Mouse (Mus musculus) layer of hippocampus, adult 11-12 months (tissue): Measurements from ENCODE around the gene Alox5ap.

Source experiments
- DNase-seq: peaks from one replicate; pipeline ENCODE4 v3.0.0; 2022; ENCODE audit warnings: low spot score

The Alox5ap gene

GRCm38 (mm10) chr5:149264405-149264804 lies at the start of gene Alox5ap:
Gene Alox5ap (plus strand): TSS chr5:149264767.
- DNase-seq = no peak

DNA sequence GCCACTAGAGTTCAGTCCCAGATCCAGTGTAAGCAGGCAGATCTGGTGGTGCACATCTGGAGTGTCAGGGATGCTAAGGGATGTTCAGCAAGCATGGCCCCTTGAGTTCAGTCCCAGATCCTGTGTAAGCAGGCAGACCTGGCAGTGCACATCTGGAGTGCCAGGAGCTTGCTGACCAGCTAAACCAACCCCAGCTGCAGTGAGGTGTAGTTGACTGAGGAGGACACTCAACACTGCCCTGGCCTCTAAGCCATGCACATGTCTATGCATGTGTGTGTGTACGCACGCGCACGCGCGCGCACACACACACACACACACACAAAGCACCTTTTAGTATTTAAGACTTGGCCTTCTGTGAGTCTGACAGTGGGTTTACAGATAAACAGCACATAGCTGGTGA lies 49.0 kb upstream of the Alox5ap start:
- DNase-seq = no peak

DNA sequence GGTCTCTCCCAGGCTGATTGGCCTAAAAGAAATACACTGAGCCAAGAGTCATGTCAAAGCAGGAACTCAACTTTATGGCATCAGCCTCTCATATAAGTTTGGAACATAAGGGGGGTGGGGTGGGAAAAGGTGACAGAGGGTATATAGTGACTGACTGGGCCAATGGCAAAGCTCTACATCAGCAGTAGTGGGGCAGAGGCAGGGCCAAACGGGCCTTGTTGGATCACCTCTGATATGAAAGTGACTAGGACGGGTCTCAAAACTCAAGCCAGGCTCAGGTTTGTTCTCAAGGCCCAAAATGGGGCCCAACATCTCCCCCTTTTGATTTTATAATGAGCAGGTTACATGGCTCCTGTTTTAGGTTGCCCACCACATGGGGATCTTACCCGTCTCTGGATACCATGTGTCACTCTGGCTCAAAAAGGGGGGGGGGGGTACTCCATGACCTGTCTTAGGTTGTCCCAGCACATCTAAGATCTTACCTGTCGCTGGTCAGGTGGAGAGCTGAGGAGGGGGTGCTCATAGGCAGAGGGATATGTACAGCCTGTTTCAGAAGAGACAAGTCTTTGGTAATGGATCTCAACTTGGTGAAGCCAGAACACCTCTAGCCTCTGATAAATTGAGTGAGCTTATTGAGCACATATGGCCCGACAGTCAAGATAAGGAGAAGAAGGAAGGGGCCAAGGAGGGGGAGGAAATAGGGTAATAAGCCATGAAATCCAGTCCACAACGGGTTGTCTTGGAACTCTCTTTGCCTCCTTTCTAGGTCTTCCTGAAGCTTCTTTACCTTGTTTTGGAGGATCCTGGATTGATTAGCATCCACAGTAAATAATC lies 46.8 kb upstream of the Alox5ap start:
- no peak for DNase-seq

- DNase-seq = no peak
Measured at GRCm38 (mm10) chr5:149219493-149219892, 45.1 kb upstream of the Alox5ap start.

DNA sequence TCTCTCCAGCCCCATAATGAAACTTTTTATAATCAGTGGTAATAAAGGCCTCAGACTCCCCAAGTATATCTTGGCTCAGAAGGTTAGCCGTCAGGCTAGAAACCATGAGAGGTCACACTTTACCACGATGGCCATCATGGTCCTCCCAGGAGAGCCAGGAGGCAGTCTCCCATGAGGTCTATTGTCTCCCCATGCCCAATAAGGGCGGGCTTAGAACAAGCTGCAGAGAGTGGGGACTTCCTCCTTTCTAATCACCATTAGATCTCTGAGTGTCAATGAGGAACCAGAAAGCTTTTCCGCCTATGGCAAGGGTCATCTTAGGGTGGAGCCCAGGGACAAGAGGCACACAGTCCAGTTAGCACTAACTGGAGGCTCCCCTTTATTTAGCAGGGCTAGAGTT lies 43.2 kb upstream of the Alox5ap start:
- no peak for DNase-seq

DNA sequence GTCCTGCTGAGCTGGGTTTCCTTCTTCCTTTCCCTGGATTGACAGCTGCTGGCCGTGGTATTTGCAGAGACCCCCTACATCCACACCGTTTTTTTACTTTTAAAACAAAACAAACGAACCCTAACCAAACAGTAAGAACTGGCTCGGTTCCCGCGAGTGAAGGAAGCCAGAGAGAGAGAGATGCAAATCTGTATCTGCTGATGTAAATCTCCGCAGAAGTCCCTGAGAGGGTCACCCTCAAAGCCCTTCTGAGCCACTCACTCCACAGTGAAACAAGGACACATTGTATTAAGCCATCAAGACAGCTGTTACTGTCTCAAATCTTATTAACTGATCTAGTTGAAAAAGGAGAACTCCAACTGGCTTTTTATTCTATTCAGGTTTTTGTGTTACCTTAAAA lies 39.9 kb upstream of the Alox5ap start:
- no peak for DNase-seq

- peak; percentile 97 for DNase-seq
Measured at GRCm38 (mm10) chr5:149228700-149229618, 35.6 kb upstream of the Alox5ap start.

DNA sequence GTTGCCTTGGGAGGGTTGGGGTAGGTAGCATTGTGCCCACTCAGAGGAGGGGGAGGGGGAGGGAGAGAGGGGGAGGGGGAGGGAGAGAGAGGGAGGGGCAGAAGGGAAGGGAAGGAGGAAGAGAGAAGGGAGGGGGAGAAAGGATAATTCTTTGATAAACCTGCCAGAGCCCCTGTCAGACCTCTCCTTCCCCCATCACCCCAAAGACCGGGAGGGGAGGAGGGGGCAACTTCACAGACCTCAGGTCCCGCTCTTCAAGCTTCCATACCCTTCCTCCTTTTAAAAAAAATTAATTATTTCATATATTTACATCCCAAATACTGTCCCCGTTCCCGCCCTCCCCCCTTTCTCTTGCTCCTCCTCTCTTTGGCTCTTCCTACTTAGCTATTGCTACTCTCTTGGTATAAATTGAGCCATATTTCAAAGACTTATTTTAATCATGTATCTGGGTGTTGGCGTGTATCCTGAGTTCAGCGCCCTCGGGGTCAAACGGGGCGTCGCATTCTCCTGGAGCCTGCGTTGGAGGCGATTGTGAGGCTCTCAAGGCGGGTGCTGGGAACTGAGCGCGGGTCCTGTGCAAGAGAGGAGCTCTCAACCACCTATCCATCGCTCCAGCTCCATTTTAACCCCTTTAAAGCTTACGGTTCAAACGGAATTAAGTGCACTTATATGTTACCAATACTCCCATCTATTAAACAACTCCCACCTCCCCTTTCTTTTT lies 34.8 kb upstream of the Alox5ap start:
- no peak for DNase-seq

DNA sequence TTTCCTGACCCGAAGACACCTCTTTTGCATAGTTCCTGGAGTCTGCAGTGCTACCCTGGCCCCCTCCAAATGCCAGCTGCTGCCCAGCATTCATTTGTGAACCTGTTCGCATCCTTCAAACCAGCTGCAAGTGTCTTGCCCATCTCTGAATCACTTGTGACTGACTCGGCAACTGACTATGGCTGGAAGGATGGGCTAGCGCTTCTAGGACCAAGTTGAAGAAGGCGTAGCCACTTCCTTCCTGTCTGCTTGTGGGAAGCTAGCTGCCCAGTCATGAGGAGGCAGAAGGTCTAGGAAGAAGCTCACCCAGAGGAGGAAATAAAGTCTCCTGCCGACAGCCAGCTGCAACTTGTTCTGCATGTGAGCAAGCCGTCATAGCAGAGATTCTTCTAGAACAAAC lies 29.6 kb upstream of the Alox5ap start:
- DNase-seq = no peak

DNA sequence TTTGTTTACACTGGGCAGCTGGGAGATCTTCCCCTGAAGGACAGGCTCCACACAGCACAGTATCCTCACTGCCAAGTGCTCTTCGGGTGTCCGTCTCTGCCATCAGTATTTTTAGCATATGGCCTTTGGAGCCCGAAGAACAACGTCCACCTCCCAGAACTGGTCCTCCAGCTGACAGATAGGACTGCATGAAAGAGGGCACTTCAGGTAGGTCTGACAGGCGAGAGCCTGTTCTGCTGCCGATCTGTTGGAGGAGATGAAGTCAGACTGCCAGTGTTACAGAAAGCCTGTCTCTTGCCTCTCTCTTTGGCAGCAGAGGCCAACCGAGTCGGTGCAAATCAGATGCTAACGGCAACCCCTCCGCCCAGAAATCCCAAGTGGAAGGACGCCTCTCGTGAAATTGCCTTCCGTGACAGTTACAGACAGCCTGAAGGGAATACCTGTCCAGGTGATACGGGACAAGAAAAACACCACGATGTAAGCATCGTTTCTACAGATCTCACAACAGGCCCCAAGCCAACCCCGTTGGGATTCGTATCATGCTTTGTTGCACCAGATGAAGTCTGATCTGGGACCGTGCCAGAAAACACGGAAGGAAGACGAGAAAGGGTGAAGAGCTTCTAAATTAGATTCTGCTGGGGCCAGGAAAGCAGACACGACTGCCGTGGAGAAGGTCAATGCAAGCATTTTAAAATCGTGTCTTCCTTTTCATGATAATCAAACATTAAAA lies 27.2 kb upstream of the Alox5ap start:
- DNase-seq = no peak

GRCm38 (mm10) chr5:149242467-149242866 lies 22.1 kb upstream of the Alox5ap start:
- DNase-seq = no peak

GRCm38 (mm10) chr5:149243053-149243452 lies 21.5 kb upstream of the Alox5ap start:
- no peak for DNase-seq

- no peak for DNase-seq
Measured at GRCm38 (mm10) chr5:149245391-149245964, 19.1 kb upstream of the Alox5ap start.

DNA sequence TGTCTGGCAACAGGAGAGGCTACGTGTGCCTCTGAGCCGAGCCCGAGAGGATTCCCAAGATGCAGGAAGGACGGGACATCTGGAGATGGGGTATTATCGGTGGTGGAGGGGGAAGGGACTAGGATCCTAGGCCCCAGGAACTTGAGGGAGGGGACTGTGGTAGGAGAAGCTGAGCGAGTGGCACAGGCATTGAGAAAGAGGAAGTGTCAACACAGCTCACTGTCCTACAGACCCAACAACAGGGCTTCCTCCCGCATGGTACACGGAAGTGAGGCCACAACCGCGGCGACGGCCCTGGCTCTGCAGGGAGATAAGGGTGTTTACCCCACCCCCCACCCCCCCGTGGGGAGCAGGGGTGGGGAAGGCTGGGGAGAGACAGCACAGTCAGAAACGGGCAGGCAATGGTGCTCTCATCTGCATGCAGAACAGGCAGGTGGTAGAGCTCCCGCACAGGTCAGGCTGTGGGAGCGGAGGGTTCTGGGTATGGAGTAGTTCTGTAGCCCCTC lies 18.5 kb upstream of the Alox5ap start:
- peak; percentile 50 for DNase-seq

DNA sequence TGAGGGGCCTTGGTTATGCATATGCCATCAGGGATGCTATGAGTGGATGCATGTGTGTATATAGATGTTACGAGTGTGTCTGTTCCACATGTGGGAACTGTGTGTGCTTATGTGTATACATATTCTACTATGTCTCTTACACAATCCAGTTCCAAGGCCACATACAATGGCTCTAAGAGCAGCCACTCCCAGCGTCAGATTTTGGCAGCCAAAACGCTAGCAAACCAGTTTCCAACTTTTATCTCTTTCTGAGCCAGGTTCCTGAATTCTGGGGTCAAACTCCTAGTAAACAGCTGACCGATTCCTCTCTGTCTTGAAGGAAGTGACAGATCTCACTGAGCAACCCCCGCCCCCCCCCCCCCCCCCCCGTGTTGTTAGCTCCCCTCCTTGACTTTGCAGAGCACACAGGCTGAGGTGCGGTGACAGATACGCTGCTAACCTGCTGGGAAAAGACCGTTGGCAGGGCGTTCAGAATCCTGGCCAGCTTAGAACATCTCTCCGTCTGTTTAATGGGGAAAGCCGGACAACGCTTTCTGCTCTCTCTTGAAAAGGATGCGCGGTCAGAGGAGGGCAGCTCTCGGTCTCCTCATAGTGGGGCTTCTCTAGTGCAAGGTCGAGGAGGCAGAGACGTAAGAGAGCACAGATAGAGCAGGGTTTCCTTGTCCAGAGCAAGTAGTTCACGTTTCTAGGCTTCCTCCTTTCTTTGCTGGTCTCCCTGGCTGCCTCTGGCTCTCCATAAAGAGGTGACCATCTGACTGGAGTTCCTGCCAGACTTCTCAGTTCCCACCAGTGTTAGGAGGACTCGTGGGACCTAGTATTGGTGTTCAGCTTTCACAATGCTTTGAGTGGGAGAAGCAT lies 17.3 kb upstream of the Alox5ap start:
- no peak for DNase-seq

DNA sequence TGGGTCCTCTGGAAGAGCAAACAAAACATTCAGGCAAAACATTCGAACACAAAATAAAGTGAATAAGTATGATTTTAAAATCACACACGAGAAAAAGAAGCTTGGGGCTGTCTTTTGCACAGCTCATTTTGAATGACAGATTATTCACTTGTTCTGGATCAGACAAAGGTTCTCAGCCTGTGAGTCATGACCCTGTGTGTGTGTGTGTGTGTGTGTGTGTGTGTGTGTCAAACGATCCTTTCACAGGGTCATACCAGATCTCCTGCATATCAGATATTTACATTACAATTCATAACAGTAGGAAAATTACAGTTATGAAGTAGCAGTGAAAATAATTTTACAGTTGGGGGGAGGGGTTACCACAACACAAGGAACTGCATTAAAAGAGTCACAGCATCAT lies 12.3 kb upstream of the Alox5ap start:
- no peak for DNase-seq

- DNase-seq = no peak
Measured at GRCm38 (mm10) chr5:149253491-149253890, 11.1 kb upstream of the Alox5ap start.

DNA sequence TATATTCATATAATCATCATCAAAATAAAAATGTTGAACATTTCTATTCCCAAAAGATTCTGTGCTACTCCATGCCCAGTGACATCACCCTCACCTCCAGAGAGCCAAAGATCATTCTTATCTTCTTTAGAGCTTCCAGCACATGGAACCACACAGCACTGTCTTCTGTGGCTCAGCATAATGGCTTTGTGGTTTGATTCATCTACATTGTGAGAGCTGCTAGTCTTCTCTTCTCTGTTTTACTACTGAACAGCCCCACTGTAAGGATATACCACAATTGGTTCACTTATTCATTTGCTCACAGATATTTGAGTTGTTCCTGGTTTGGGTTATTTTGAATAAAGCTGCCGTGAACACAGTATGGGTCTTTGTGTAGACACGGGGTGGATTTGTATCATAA lies 9.0 kb upstream of the Alox5ap start:
- no peak for DNase-seq

GRCm38 (mm10) chr5:149257518-149258281 lies 6.9 kb upstream of the Alox5ap start:
- no peak for DNase-seq
